Mouse (Mus musculus): ENCODE measurements at regions not wholly inside any gene's neighbourhood (a gene's known extent, or its start where the extent isn't known, plus 50 kb on each side); places are given as distances from the start of the nearest gene placed in this dataset.

- TF ChIP-seq EP300 (IDR thresholded peaks at IDR 0.05; ENCODE audit: low read depth), result no peak
- TF ChIP-seq CTCF (IDR thresholded peaks at IDR 0.05; ENCODE audit: low read depth), result no peak
Measured at GRCm38 (mm10) chr11:12873712-12874111, 409.0 kb upstream of the Cobl start.

Data from heart, postnatal 0 days (tissue).